Mouse (Mus musculus) megakaryocyte, embryonic 14.5 days (primary cell): Measurements from ENCODE around the gene Etfa.

Experiments used
- FLI1 ChIP-seq: IDR thresholded peaks from 2 replicates; pipeline ENCODE4 v1.6.1; 2012; ENCODE audit warnings: low read length, inconsistent platforms, mixed read lengths
- GATA1 ChIP-seq: IDR thresholded peaks from 3 replicates; pipeline ENCODE4 v1.6.1; 2012; ENCODE audit warnings: mixed read lengths, low read length, inconsistent platforms, borderline replicate concordance

GRCm38 (mm10) chr9:55545556-55546175 lies 33.6 kb upstream of the Etfa start:
- TF ChIP-seq GATA1 (no peak), FLI1 (no peak)
